Mouse (Mus musculus) forebrain, embryonic 14.5 days (tissue): ENCODE measurements around the gene Edem1. TPM values are rescaled to one million over a fixed set of nuclear protein-coding genes. Genes with fewer than 3 reads are reported as not detected.

ENCODE experiments used
- ATAC-seq: fragments of 200-750 bp; cut with Nextera tagmentation; 2 replicates; pipeline ENCODE4 v1.8.0; 2017; ENCODE audit warnings: mild to moderate bottlenecking, moderate library complexity
- DNase-seq: peaks from one replicate; pipeline ENCODE4 v3.0.0-alpha.2; 2015; ENCODE audit warnings: low spot score
- H3K27ac ChIP-seq: fragments of 300-500 bp; sonication (generic); 2 replicates; pipeline ENCODE4 v1.5.1; 2014; ENCODE audit warnings: low read depth, mild to moderate bottlenecking, control low read depth, low read length, moderate library complexity
- H3K27me3 ChIP-seq: fragments of 300-500 bp; sonication (generic); replicated peaks from 2 replicates; pipeline ENCODE4 v1.6.1; 2014; ENCODE audit warnings: low read length, control low read depth, mixed read lengths; ENCODE audit not compliant: control insufficient read depth, insufficient read depth
- H3K36me3 ChIP-seq: fragments of 300-500 bp; sonication (generic); 2 replicates; pipeline ENCODE4 v1.6.1; 2014; ENCODE audit warnings: low read length, control low read depth; ENCODE audit not compliant: control insufficient read depth, insufficient read depth
- H3K4me1 ChIP-seq: fragments of 300-500 bp; sonication (generic); 2 replicates; pipeline ENCODE4 v1.6.1; 2014; ENCODE audit warnings: antibody characterized with exemption, low read length, control low read depth; ENCODE audit not compliant: control insufficient read depth, insufficient read depth
- H3K4me2 ChIP-seq: fragments of 300-500 bp; sonication (generic); 2 replicates; pipeline ENCODE4 v1.6.1; 2014; ENCODE audit warnings: mild to moderate bottlenecking, control low read depth, low read length
- H3K4me3 ChIP-seq: fragments of 300-500 bp; sonication (generic); 2 replicates; pipeline ENCODE4 v1.5.1; 2014; ENCODE audit warnings: low read depth, low read length, control low read depth
- H3K9ac ChIP-seq: fragments of 300-500 bp; sonication (generic); 2 replicates; pipeline ENCODE4 v1.6.1; 2014; ENCODE audit warnings: mild to moderate bottlenecking, low read length, control low read depth, moderate library complexity
- H3K9me3 ChIP-seq: fragments of 300-500 bp; sonication (generic); replicated peaks from 2 replicates; pipeline ENCODE4 v1.6.1; 2016; ENCODE audit warnings: low read length, control low read depth, mixed read lengths; ENCODE audit not compliant: control insufficient read depth
- WGBS: fragments of 180-500 bp; shearing (Covaris S2); extraction: QIAGEN DNeasy Blood & Tissue Kit; methylation state at CpG from one replicate; pipeline ENCODE4 v1.1.7; 2014; 5-methylcytosine and 5-hydroxymethylcytosine counted together
- polyA plus RNA-seq: library from polyadenylated mRNA; unstranded; fragments of >200 nt; fragmentation: Nextera tagmentation; extraction: Ambion mirVana; gene quantifications from 2 replicates; pipeline ENCODE4 v1.2.1, GENCODE M21; 2014

The Edem1 gene
- polyA plus RNA-seq, 1 experiment from 2014 or later = 7.5 TPM

- no peak overlapping the region for H3K4me3 ChIP-seq
- DNase-seq = peak; percentile 37
- H3K9ac ChIP-seq = no peak overlapping the region
- H3K27me3 ChIP-seq = no peaks in the 10 kb centered on the region
- no peaks in the 10 kb centered on the region for H3K9me3 ChIP-seq
- no peak for ATAC-seq
- no peak overlapping the region for H3K4me2 ChIP-seq
- H3K36me3 ChIP-seq = no peaks in the 10 kb centered on the region
- no peak overlapping the region for H3K27ac ChIP-seq
- WGBS = 79% methylated on average over 1 of the region's 1 CpGs
- H3K4me1 ChIP-seq = no peaks in the 10 kb centered on the region
Measured at GRCm38 (mm10) chr6:108875344-108875743, 46.9 kb downstream of the Edem1 start.

- Histone ChIP-seq H3K4me3 (no peak overlapping the region), H3K4me1 (no peaks in the 10 kb centered on the region), H3K9me3 (no peaks in the 10 kb centered on the region), H3K36me3 (no peaks in the 10 kb centered on the region), H3K4me2 (no peak overlapping the region), H3K9ac (no peak overlapping the region), H3K27me3 (no peaks in the 10 kb centered on the region), H3K27ac (no peak overlapping the region)
- ATAC-seq = peak; percentile 57; the same call in 1 of the 2 replicates
- WGBS = 23% methylated on average over 5 of the region's 5 CpGs
- DNase-seq = peak; percentile 24
Measured at GRCm38 (mm10) chr6:108876052-108876451, 47.6 kb downstream of the Edem1 start.

GRCm38 (mm10) chr6:108876486-108876885 lies 48.0 kb downstream of the Edem1 start:
- Histone ChIP-seq H3K4me2 (no peak overlapping the region), H3K27ac (no peak overlapping the region), H3K9ac (no peak overlapping the region), H3K27me3 (no peaks in the 10 kb centered on the region), H3K4me1 (no peaks in the 10 kb centered on the region), H3K36me3 (no peaks in the 10 kb centered on the region), H3K9me3 (no peaks in the 10 kb centered on the region), H3K4me3 (no peak overlapping the region)
- ATAC-seq (no peak), DNase-seq (no peak)
- WGBS = 38% methylated on average over 2 of the region's 2 CpGs

GRCm38 (mm10) chr6:108880368-108881013 lies 52.0 kb downstream of the Edem1 start:
- WGBS = 86% methylated on average over 4 of the region's 4 CpGs
- H3K27ac ChIP-seq = no peak overlapping the region
- ATAC-seq = no peak

GRCm38 (mm10) chr6:108881074-108881473 lies 52.6 kb downstream of the Edem1 start:
- Histone ChIP-seq H3K4me1 (no peaks in the 10 kb centered on the region), H3K4me3 (no peak overlapping the region), H3K27me3 (no peaks in the 10 kb centered on the region), H3K27ac (no peak overlapping the region), H3K36me3 (no peaks in the 10 kb centered on the region), H3K9me3 (no peaks in the 10 kb centered on the region), H3K4me2 (no peak overlapping the region), H3K9ac (no peak overlapping the region)
- ATAC-seq = no peak
- WGBS = 86% methylated on average over 4 of the region's 4 CpGs
- DNase-seq = no peak

More at GRCm38 (mm10) chr6:108880368-108881013, 52.0 kb downstream of the Edem1 start:
- DNase-seq = no peak
- Histone ChIP-seq H3K9ac (no peak overlapping the region), H3K36me3 (no peaks in the 10 kb centered on the region), H3K4me3 (no peak overlapping the region), H3K4me1 (no peaks in the 10 kb centered on the region), H3K4me2 (no peak overlapping the region), H3K9me3 (no peaks in the 10 kb centered on the region), H3K27me3 (no peaks in the 10 kb centered on the region)

- DNase-seq (no peak), ATAC-seq (no peak)
- H3K9ac ChIP-seq = no peak overlapping the region
- 92% methylated on average over 2 of the region's 2 CpGs for WGBS
- no peak overlapping the region for H3K27ac ChIP-seq
- H3K4me1 ChIP-seq = no peaks in the 10 kb centered on the region
- no peak overlapping the region for H3K4me3 ChIP-seq
- no peaks in the 10 kb centered on the region for H3K27me3 ChIP-seq
- no peaks in the 10 kb centered on the region for H3K36me3 ChIP-seq
- H3K9me3 ChIP-seq = no peaks in the 10 kb centered on the region
- no peak overlapping the region for H3K4me2 ChIP-seq
Measured at GRCm38 (mm10) chr6:108883826-108884225, 55.4 kb downstream of the Edem1 start.

GRCm38 (mm10) chr6:108884603-108885002 lies 56.2 kb downstream of the Edem1 start:
- Histone ChIP-seq H3K36me3 (no peaks in the 10 kb centered on the region), H3K27ac (no peak overlapping the region), H3K4me1 (no peaks in the 10 kb centered on the region), H3K4me3 (no peak overlapping the region), H3K9me3 (no peaks in the 10 kb centered on the region), H3K27me3 (no peaks in the 10 kb centered on the region), H3K4me2 (no peak overlapping the region), H3K9ac (no peak overlapping the region)
- WGBS = 80% methylated on average over 5 of the region's 5 CpGs
- DNase-seq (no peak), ATAC-seq (no peak)

- ATAC-seq (no peak), DNase-seq (no peak)
- H3K36me3 ChIP-seq = no peaks in the 10 kb centered on the region
- H3K4me3 ChIP-seq = no peak overlapping the region
- H3K4me2 ChIP-seq = no peak overlapping the region
- H3K9ac ChIP-seq = no peak overlapping the region
- H3K27me3 ChIP-seq = no peaks in the 10 kb centered on the region
- 84% methylated on average over 4 of the region's 4 CpGs for WGBS
- H3K9me3 ChIP-seq = no peaks in the 10 kb centered on the region
- no peaks in the 10 kb centered on the region for H3K4me1 ChIP-seq
- no peak overlapping the region for H3K27ac ChIP-seq
Measured at GRCm38 (mm10) chr6:108886346-108886745, 57.9 kb downstream of the Edem1 start.

GRCm38 (mm10) chr6:108892589-108892988 lies 64.1 kb downstream of the Edem1 start:
- H3K4me3 ChIP-seq = no peak overlapping the region
- ATAC-seq (no peak), DNase-seq (no peak)
- H3K4me1 ChIP-seq = no peaks in the 10 kb centered on the region
- no peaks in the 10 kb centered on the region for H3K36me3 ChIP-seq
- H3K9me3 ChIP-seq = no peaks in the 10 kb centered on the region
- no peak overlapping the region for H3K27ac ChIP-seq
- no peaks in the 10 kb centered on the region for H3K27me3 ChIP-seq
- WGBS = 87% methylated on average over 5 of the region's 5 CpGs
- H3K9ac ChIP-seq = no peak overlapping the region
- no peak overlapping the region for H3K4me2 ChIP-seq
